Mouse (Mus musculus) brain, embryonic 14.5 days (tissue): ENCODE measurements around the gene Rgs2.

Experiments
- CTCF ChIP-seq: fragments of 200-500 bp; IDR thresholded peaks from 2 replicates; pipeline ENCODE4 v1.5.1; 2012; ENCODE audit warnings: inconsistent platforms, mild to moderate bottlenecking, moderate library complexity, borderline replicate concordance; ENCODE audit not compliant: insufficient read depth, insufficient read length; ENCODE audit errors: extremely low read depth
- POLR2A ChIP-seq: fragments of 200-500 bp; IDR thresholded peaks from 2 replicates; pipeline ENCODE4 v1.6.1; 2012; ENCODE audit warnings: mild to moderate bottlenecking, inconsistent platforms, borderline replicate concordance; ENCODE audit not compliant: poor library complexity, insufficient read depth, insufficient read length, severe bottlenecking; ENCODE audit errors: extremely low read depth

DNA sequence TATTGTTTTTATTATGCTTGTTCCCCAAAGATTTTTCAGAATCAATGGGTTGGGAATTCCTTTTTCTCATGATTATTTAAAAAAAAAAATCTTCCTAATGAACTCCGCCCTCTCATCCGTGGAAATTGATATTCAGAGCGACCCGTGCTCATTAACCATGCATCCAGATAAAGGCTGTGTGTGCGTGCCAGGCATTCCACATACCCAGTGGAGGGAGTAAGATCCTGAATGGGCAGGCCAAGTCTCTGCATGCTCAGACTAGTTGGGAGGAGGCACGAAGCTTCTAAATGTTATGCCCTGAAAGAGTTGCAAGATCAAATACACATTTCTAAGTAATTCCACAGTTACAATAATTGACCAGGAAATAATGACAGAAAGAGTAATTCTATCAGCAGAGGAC lies 26.5 kb upstream of the Rgs2 start:
- no peak for TF ChIP-seq CTCF
- no peak for TF ChIP-seq POLR2A
